Mouse (Mus musculus) CH12.LX (cell line): ENCODE measurements at regions not wholly inside any gene's neighbourhood (a gene's known extent, or its start where the extent isn't known, plus 50 kb on each side); places are given as distances from the start of the nearest gene placed in this dataset.
A peak's percentile ranks its signal among the peaks of the same experiment; 100 is the strongest.

ENCODE experiments used
- DNase-seq: peaks from one replicate; pipeline ENCODE4 v3.0.0-alpha.2; 2013; ENCODE audit errors: extremely low read depth
- H3K27ac ChIP-seq: 2 replicates; pipeline ENCODE4 v1.5.1; 2012; ENCODE audit warnings: low read depth, mild to moderate bottlenecking, control low read depth, moderate library complexity; ENCODE audit not compliant: insufficient read depth
- H3K27me3 ChIP-seq: replicated peaks from 2 replicates; pipeline ENCODE3; 2012; ENCODE audit warnings: inconsistent platforms
- H3K36me3 ChIP-seq, 2 experiments: replicated peaks in 1 of 2; 2 replicates each; pipeline versions ENCODE3 to v1.6.1; 2012; ENCODE audit warnings: inconsistent platforms in 1 of 2, low read length in 1 of 2, mild to moderate bottlenecking in 1 of 2, mixed read lengths in 1 of 2, moderate library complexity in 1 of 2; ENCODE audit not compliant: control insufficient read depth in 1 of 2, insufficient read depth in 1 of 2
- H3K4me1 ChIP-seq, 2 experiments: 2 replicates each; pipeline ENCODE4 v1.6.1; 2012; ENCODE audit warnings: inconsistent platforms in 1 of 2, moderate library complexity in 1 of 2; ENCODE audit not compliant: insufficient read depth in 2 of 2, control insufficient read depth in 1 of 2
- H3K4me2 ChIP-seq: 2 replicates; pipeline ENCODE4 v1.6.1; 2012; ENCODE audit warnings: low read depth, mild to moderate bottlenecking, control low read depth; ENCODE audit not compliant: poor library complexity, insufficient read depth, severe bottlenecking
- H3K4me3 ChIP-seq, 3 experiments: fragments of 150-350 bp in 1 of 3; sonication (generic) in 1 of 3; replicated peaks in 1 of 3; 2 replicates each; pipeline versions ENCODE3 to v1.5.1; 2011 to 2012; ENCODE audit warnings: low read depth in 2 of 3, low read length in 2 of 3, mild to moderate bottlenecking in 2 of 3, moderate library complexity in 2 of 3, control low read depth in 1 of 3, improper control_type of control experiment in 1 of 3, inconsistent platforms in 1 of 3, mixed read lengths in 1 of 3; ENCODE audit not compliant: poor library complexity in 1 of 3
- H3K79me2 ChIP-seq: replicated peaks from 2 replicates; pipeline ENCODE4 v1.6.1; 2012; ENCODE audit warnings: mild to moderate bottlenecking, moderate library complexity; ENCODE audit not compliant: control insufficient read depth, poor library complexity, insufficient read depth, severe bottlenecking; ENCODE audit errors: extremely low read depth
- H3K9ac ChIP-seq: 2 replicates; pipeline ENCODE4 v1.6.1; 2012; ENCODE audit warnings: low read depth, mild to moderate bottlenecking, control low read depth, moderate library complexity; ENCODE audit not compliant: insufficient read depth
- H3K9me3 ChIP-seq: replicated peaks from 2 replicates; pipeline ENCODE3; 2012; ENCODE audit warnings: low read length, inconsistent platforms, mixed read lengths
- CHD1 ChIP-seq: IDR thresholded peaks from 2 replicates; pipeline ENCODE4 v1.6.1; 2012; ENCODE audit warnings: low read depth, low read length, improper control_type of control experiment, inconsistent platforms
- CHD2 ChIP-seq: IDR thresholded peaks from 2 replicates; pipeline ENCODE4 v1.6.1; 2011; ENCODE audit warnings: low read length, improper control_type of control experiment
- CTCF ChIP-seq, 2 experiments: IDR thresholded peaks in 1 of 2; conservative IDR thresholded peaks in 1 of 2; 2 replicates each; pipeline ENCODE4 v1.5.1; 2011 to 2012; ENCODE audit warnings: low read depth in 2 of 2, low read length in 2 of 2, improper control_type of control experiment in 1 of 2, inconsistent platforms in 1 of 2, mild to moderate bottlenecking in 1 of 2, moderate library complexity in 1 of 2
- E2F4 ChIP-seq: IDR thresholded peaks from 2 replicates; pipeline ENCODE4 v1.6.1; 2011; ENCODE audit warnings: low read depth, low read length, improper control_type of control experiment; ENCODE audit not compliant: insufficient replicate concordance
- ELF1 ChIP-seq: IDR thresholded peaks from 2 replicates; pipeline ENCODE4 v1.6.1; 2014; ENCODE audit warnings: low read depth, mild to moderate bottlenecking, inconsistent platforms, low read length, improper control_type of control experiment
- EP300 ChIP-seq: IDR thresholded peaks from 2 replicates; pipeline ENCODE4 v1.6.1; 2011; ENCODE audit warnings: low read length, improper control_type of control experiment
- GABPA ChIP-seq: IDR thresholded peaks from 2 replicates; pipeline ENCODE4 v1.6.1; 2012; ENCODE audit warnings: low read depth, low read length, improper control_type of control experiment, inconsistent platforms; ENCODE audit not compliant: insufficient replicate concordance
- HCFC1 ChIP-seq: IDR thresholded peaks from 2 replicates; pipeline ENCODE4 v1.6.1; 2012; ENCODE audit warnings: low read depth, mild to moderate bottlenecking, inconsistent platforms, low read length, improper control_type of control experiment
- IRF4 ChIP-seq: IDR thresholded peaks from 2 replicates; pipeline ENCODE4 v1.6.1; 2014; ENCODE audit warnings: low read depth, mild to moderate bottlenecking, inconsistent platforms, low read length, improper control_type of control experiment
- JUN ChIP-seq: IDR thresholded peaks from 2 replicates; pipeline ENCODE4 v1.6.1; 2011; ENCODE audit warnings: low read depth, mild to moderate bottlenecking, low read length, improper control_type of control experiment, moderate library complexity; ENCODE audit not compliant: insufficient read depth
- JUND ChIP-seq: conservative IDR thresholded peaks from 2 replicates; pipeline ENCODE4 v1.6.1; 2011; ENCODE audit warnings: low read depth, low read length, improper control_type of control experiment
- MAZ ChIP-seq: IDR thresholded peaks from 2 replicates; pipeline ENCODE4 v1.6.1; 2012; ENCODE audit warnings: low read depth, mild to moderate bottlenecking, inconsistent platforms, low read length, improper control_type of control experiment, moderate library complexity
- MEF2A ChIP-seq: IDR thresholded peaks from 2 replicates; pipeline ENCODE4 v1.6.1; 2014; ENCODE audit warnings: low read depth, mild to moderate bottlenecking, inconsistent platforms, low read length, improper control_type of control experiment, borderline replicate concordance
- MXI1 ChIP-seq: IDR thresholded peaks from 2 replicates; pipeline ENCODE4 v1.6.1; 2011; ENCODE audit warnings: mild to moderate bottlenecking, low read depth, low read length, improper control_type of control experiment
- MYC ChIP-seq: IDR thresholded peaks from 2 replicates; pipeline ENCODE4 v1.6.1; 2011; ENCODE audit warnings: low read depth, mild to moderate bottlenecking, improper control_type of control experiment, low read length
- NELFE ChIP-seq: IDR thresholded peaks from 2 replicates; pipeline ENCODE4 v1.6.1; 2011; ENCODE audit warnings: low read depth, low read length, improper control_type of control experiment
- NRF1 ChIP-seq: IDR thresholded peaks from 2 replicates; pipeline ENCODE4 v1.6.1; 2014; ENCODE audit warnings: low read depth, mild to moderate bottlenecking, inconsistent platforms, low read length, improper control_type of control experiment, moderate library complexity
- POLR2A ChIP-seq: IDR thresholded peaks from 2 replicates; pipeline ENCODE4 v1.6.1; 2011; ENCODE audit warnings: low read depth, mild to moderate bottlenecking, improper control_type of control experiment, low read length
- RAD21 ChIP-seq: IDR thresholded peaks from 2 replicates; pipeline ENCODE4 v1.6.1; 2011; ENCODE audit warnings: low read depth, mild to moderate bottlenecking, low read length, improper control_type of control experiment, moderate library complexity
- SMC3 ChIP-seq: IDR thresholded peaks from 2 replicates; pipeline ENCODE4 v1.6.1; 2011; ENCODE audit warnings: low read depth, low read length, improper control_type of control experiment
- TBP ChIP-seq: conservative IDR thresholded peaks from 2 replicates; pipeline ENCODE4 v1.6.1; 2011; ENCODE audit warnings: low read depth, low read length, improper control_type of control experiment
- TCF12 ChIP-seq: IDR thresholded peaks from 2 replicates; pipeline ENCODE4 v1.6.1; 2014; ENCODE audit warnings: low read depth, mild to moderate bottlenecking, inconsistent platforms, low read length, improper control_type of control experiment
- UBTF ChIP-seq: IDR thresholded peaks from 2 replicates; pipeline ENCODE4 v1.6.1; 2012; ENCODE audit warnings: low read depth, mild to moderate bottlenecking, inconsistent platforms, low read length, improper control_type of control experiment, moderate library complexity
- USF1 ChIP-seq: IDR thresholded peaks from 2 replicates; pipeline ENCODE4 v1.6.1; 2014; ENCODE audit warnings: low read depth, mild to moderate bottlenecking, inconsistent platforms, low read length, improper control_type of control experiment
- USF2 ChIP-seq: conservative IDR thresholded peaks from 2 replicates; pipeline ENCODE4 v1.6.1; 2011; ENCODE audit warnings: low read depth, low read length, improper control_type of control experiment
- ZKSCAN1 ChIP-seq: IDR thresholded peaks from 2 replicates; pipeline ENCODE4 v1.6.1; 2012; ENCODE audit warnings: low read depth, inconsistent platforms, low read length, improper control_type of control experiment, borderline replicate concordance
- dilution Hi-C: fragments of 300-500 bp; cut with MboI; formaldehyde crosslinking; loops from 2 replicates; pipeline ENCODE4 v1.14.3; 2020; ENCODE audit warnings: low sequenced_read_pairs; ENCODE audit not compliant: extremely low pct_unique_long_range_greater_than_20kb, extremely low pct_ligation_motif_present
- in situ Hi-C: fragments of 300-500 bp; cut with MboI; formaldehyde crosslinking; loops from 3 replicates; pipeline ENCODE4 v1.14.3; 2019; ENCODE audit warnings: low sequenced_read_pairs, low pct_ligation_motif_present, low pct_unique_long_range_greater_than_20kb, mixed read lengths

DNA sequence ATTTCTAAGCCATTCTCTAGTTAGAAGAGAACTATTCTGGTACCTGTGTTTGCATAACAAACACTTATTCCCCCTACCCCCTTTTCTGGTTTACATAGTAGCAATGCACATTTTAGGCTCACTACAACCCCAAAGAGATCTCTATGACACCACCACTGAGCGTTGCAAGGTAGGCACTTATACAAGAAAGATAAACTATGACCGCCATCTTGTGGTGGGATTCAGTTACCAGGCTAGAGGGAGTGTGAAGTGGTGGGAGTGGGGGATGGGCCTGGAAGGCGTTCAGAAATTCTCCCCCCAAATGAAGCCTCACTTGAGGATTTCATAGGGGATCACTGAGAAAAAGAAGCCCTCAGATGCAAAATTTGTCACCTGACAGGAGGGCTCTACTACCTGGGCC lies 64.4 kb upstream of the Fst start:
- H3K4me3 ChIP-seq: no peak overlapping the region
- dilution Hi-C loops (no loop called here), in situ Hi-C loops (no loop called here)
- no peaks in the 10 kb centered on the region for H3K9me3 ChIP-seq
- 0 out of 2 replicates have a peak overlapping the region, but pooled peaks have one; percentile 1 for H3K4me2 ChIP-seq
- H3K4me1 ChIP-seq: 0 out of 4 replicates have a peak, but pooled peaks cover 0 to 2% of the 10 kb centered on the region in 2 experiments
- H3K27ac ChIP-seq: no peak overlapping the region
- no peaks in the 10 kb centered on the region for H3K27me3 ChIP-seq
- peak; percentile 63 for DNase-seq
- no peak overlapping the region for H3K9ac ChIP-seq
- H3K36me3 ChIP-seq: no peaks in the 10 kb centered on the region
- H3K79me2 ChIP-seq: no peaks in the 10 kb centered on the region
- TF ChIP-seq CHD2 (peak; percentile 88), CHD1 (no peak), E2F4 (no peak), CTCF (conservative IDR thresholded peaks at IDR 0.05 in 1 of 2, IDR thresholded peaks at IDR 0.05 in 1 of 2; ENCODE audit: low read depth in 2 of 2, low read length in 2 of 2) (peak in 1 of 2 experiments; percentile 78; a peak in 2 of 4 replicates), RAD21 (peak; percentile 76), EP300 (no peak), USF1 (no peak), IRF4 (no peak), SMC3 (peak; percentile 73), HCFC1 (no peak), MYC (no peak), MXI1 (no peak)

DNA sequence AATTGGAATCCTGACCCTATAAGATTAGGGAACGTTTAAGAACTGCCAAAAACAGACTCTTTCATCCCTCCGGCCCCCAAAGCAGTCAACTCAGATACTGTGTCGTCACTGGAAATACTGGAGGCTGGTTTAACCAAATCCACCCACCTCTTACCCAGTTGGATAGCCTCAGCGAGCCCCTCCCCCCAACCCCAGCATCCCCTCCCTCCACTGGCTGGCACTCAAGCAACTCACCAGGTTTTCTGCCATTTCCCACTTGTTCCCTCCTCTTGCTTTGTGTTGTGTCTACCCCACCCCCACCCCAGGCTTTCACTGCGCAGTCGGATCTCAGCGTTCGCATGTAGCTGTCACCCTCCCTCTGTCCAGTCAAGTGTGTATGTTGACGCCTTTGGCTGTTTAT lies 68.1 kb upstream of the Fst start:
- Histone ChIP-seq H3K79me2 (no peaks in the 10 kb centered on the region), H3K4me2 (no peak overlapping the region), H3K4me3 (no peak overlapping the region), H3K36me3 (no peaks in the 10 kb centered on the region), H3K9me3 (no peaks in the 10 kb centered on the region), H3K27me3 (no peaks in the 10 kb centered on the region), H3K9ac (no peak overlapping the region), H3K27ac (no peak overlapping the region), H3K4me1 (0 out of 4 replicates have a peak, but pooled peaks cover 0 to 2% of the 10 kb centered on the region in 2 experiments)
- no peak for DNase-seq
- dilution Hi-C loops: no loop called here
- in situ Hi-C loops: no loop called here
- TF ChIP-seq TCF12: no peak
- TF ChIP-seq UBTF: no peak
- TF ChIP-seq JUND: no peak
- TF ChIP-seq, all 38 proteins: peak for 0

DNA sequence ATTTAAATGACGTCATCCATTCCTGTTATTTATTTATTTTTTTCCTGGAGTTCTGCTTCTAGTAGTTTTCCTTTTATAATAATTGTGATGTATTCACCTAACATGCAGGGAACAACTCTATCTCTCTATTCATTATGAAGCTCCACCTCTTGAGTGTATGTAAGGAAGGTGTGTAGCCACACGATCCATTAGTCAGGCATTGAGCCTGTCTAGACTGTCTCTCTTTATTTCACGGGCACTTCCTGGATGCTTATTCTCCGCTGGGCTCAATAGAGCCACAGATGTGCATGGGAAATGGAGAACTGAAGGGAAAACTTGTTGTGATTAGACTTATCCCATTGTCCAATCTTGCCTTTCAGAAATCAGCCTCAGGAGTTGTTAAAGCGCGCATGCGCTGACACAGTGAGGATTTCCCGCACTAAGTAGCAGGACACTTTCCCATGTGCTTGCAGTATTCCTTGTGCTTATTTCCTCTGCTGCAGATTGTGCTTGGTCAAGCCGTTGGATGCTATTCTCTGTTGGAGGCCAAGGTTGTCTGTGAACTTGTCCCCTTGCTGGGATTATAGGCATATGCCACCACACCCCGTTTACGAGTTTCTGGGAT lies 71.5 kb upstream of the Fst start:
- no peak overlapping the region for H3K4me3 ChIP-seq
- no peaks in the 10 kb centered on the region for H3K36me3 ChIP-seq
- dilution Hi-C loops (no loop called here), in situ Hi-C loops (no loop called here)
- 0 out of 4 replicates have a peak, but pooled peaks cover 0 to 2% of the 10 kb centered on the region in 2 experiments for H3K4me1 ChIP-seq
- no peak overlapping the region for H3K4me2 ChIP-seq
- H3K79me2 ChIP-seq: no peaks in the 10 kb centered on the region
- no peaks in the 10 kb centered on the region for H3K27me3 ChIP-seq
- no peak overlapping the region for H3K9ac ChIP-seq
- DNase-seq: no peak
- H3K27ac ChIP-seq: no peak overlapping the region
- H3K9me3 ChIP-seq: no peaks in the 10 kb centered on the region
- TF ChIP-seq MXI1 (no peak), TBP (no peak), UBTF (no peak), JUND (no peak), MAZ (no peak), USF1 (no peak), ZKSCAN1 (no peak), SMC3 (no peak), NELFE (no peak), TCF12 (no peak), USF2 (no peak), JUN (no peak), NRF1 (no peak), MEF2A (no peak), EP300 (no peak), POLR2A (no peak), GABPA (no peak), ELF1 (no peak)
